Mouse (Mus musculus) lung, adult 2 months (tissue): ENCODE results near the gene Slc7a8.

Experiments used
- CTCF ChIP-seq: fragments of 200-500 bp; IDR thresholded peaks from 2 replicates; pipeline ENCODE4 v1.5.1; 2011; ENCODE audit warnings: mild to moderate bottlenecking, low read length, control low read depth; ENCODE audit not compliant: insufficient read depth
- POLR2A ChIP-seq: fragments of 200-500 bp; IDR thresholded peaks from 2 replicates; pipeline ENCODE4 v1.6.1; 2011; ENCODE audit warnings: low read depth, mild to moderate bottlenecking, control low read depth, low read length, borderline replicate concordance; ENCODE audit errors: extremely low read depth

GRCm38 (mm10) chr14:54799686-54800085, 17.9 kb upstream of the Slc7a8 start:
- no peak for TF ChIP-seq CTCF
- TF ChIP-seq POLR2A: no peak
